Mouse (Mus musculus) cortical plate, adult 2 months (tissue): Measurements from ENCODE around the gene Ncdn. TPM values are rescaled to one million over a fixed set of nuclear protein-coding genes. Genes with fewer than 3 reads are reported as not detected.

Experiments
- H3K27ac ChIP-seq: fragments of 200-500 bp; 2 replicates; pipeline ENCODE4 v1.5.1; 2012; ENCODE audit warnings: low read length, control low read depth, inconsistent platforms; ENCODE audit not compliant: insufficient read depth
- H3K4me1 ChIP-seq: fragments of 200-500 bp; 2 replicates; pipeline ENCODE4 v1.6.1; 2011; ENCODE audit warnings: low read length; ENCODE audit not compliant: control insufficient read depth, insufficient read depth
- H3K4me3 ChIP-seq: fragments of 200-500 bp; 2 replicates; pipeline ENCODE4 v1.5.1; 2011; ENCODE audit warnings: mild to moderate bottlenecking, low read length, control low read depth; ENCODE audit not compliant: insufficient read depth
- CTCF ChIP-seq: fragments of 200-500 bp; IDR thresholded peaks from 2 replicates; pipeline ENCODE4 v1.5.1; 2011; ENCODE audit warnings: mild to moderate bottlenecking, control low read depth, low read length; ENCODE audit not compliant: insufficient read depth; ENCODE audit errors: extremely low read depth
- POLR2A ChIP-seq: fragments of 200-500 bp; IDR thresholded peaks from 2 replicates; pipeline ENCODE4 v1.6.1; 2011; ENCODE audit warnings: mild to moderate bottlenecking, low read length, control low read depth; ENCODE audit not compliant: insufficient read depth; ENCODE audit errors: extremely low read depth
- polyA plus RNA-seq: library from polyadenylated mRNA; depleted of rRNA; stranded (reverse); fragments of >200 nt; gene quantifications from 2 replicates; pipeline ENCODE4 v1.2.3, GENCODE M21; 2012; rRNA removed

Gene Ncdn
- polyA plus RNA-seq, 1 experiment, result 896 TPM

DNA sequence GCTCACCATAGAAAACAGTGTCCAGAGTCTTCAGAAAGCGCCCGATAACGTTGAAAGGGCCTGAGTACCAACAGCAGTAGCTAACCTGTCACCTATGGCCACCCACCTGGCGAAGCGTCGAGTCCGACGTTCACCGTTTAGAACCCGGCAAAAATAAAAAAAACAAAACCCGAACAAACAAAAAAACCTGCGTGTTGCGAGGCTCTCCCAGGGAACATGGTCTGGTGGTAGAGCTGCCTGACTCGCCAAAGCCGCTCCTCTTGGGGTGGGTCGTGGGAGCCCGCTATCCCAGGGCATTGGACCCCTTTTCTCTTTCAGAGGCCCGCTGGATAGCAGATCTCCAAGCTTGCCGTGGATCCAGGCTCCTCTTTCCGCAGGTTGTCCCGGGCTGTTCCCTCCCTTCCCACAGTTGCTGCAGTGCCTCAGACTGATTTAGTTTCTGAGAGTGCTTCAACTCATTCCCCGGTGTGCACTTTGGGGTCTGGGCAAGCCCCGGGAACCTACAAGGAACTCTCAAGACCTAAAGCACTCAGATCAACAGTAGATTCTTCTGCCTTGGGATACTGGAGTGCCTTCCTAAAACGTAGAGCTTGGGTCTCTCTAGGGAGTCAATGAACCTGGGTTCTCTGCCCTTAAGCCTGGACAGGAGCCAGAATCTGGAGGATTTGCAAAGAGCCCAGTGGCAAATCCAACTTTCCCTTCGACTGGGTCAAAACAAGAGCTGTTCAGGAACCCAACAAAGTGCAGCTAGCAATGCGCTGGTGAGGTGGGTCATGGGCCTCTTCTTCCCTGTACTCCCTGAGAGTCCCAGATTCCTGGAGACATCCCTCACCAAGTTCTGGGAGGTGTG, 20.5 kb downstream of the Ncdn start:
- Histone ChIP-seq H3K27ac (no peak overlapping the region), H3K4me3 (no peak overlapping the region), H3K4me1 (no peaks in the 10 kb centered on the region)
- TF ChIP-seq CTCF (no peak), POLR2A (no peak)

DNA sequence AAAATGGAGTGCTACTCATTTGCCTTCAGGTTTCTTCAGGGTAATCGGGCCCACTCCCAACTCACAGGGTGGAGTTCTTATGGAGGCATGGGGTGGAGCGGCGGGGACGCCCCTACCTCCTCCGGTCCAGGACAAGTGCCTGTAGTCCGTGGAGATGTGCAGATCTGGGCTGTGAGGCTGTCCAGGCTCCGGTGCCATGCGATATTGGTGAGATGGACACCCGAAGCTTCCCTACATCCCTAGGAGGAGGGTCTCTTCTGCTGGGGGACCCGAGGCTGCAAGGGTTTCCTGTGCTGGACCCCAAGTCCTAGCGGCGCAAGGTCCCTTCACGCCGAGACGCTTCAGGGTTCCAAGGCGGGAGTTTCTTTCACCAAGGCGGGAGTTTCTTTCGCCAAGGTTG, 21.1 kb downstream of the Ncdn start:
- no peak overlapping the region for H3K27ac ChIP-seq
- H3K4me3 ChIP-seq, result no peak overlapping the region
- TF ChIP-seq POLR2A (no peak), CTCF (no peak)
- H3K4me1 ChIP-seq, result no peaks in the 10 kb centered on the region

GRCm38 (mm10) chr4:126707439-126707826, 45.8 kb downstream of the Ncdn start:
- Histone ChIP-seq H3K27ac (no peak overlapping the region), H3K4me1 (no peaks in the 10 kb centered on the region), H3K4me3 (no peak overlapping the region)
- TF ChIP-seq CTCF, result no peak

DNA sequence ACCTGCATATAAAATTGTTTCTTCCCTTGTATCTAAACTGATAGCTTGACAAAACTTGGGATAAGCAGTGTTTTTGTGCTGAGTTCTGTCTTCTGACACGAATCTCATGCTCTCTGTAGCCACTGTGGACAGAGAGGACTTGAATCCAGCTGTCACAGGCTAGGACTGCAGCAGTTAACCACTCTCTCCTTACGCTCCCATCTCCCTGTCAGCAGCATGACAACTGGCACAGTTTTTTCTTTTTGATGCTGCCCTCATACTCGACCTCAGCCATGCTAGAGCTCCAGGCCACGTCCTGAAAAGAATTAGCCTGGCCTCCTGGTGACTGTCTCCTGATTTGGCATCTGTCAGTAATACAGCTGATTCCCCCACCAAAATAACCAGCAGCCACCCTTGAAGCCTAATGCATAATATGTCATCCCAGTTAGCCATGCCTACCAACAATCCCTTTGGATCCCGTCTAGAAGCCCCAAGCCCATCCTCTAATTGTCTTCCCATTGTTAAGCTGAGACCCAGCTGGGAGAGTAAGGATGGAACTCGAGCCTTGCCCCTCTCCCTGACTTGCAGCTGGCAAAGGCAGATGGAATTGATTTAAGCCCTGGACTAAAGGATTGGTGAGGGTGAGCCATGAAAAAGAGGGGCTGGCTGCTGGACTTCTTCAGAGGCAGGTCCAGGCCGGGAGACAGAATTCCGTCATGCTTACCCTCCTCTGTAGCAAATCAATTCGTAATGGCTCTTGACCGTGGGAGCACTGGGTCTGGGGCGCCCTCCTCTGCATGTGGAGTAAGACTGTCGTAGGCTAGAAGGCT, 46.4 kb downstream of the Ncdn start:
- no peak overlapping the region for H3K27ac ChIP-seq
- TF ChIP-seq POLR2A (no peak), CTCF (no peak)

DNA sequence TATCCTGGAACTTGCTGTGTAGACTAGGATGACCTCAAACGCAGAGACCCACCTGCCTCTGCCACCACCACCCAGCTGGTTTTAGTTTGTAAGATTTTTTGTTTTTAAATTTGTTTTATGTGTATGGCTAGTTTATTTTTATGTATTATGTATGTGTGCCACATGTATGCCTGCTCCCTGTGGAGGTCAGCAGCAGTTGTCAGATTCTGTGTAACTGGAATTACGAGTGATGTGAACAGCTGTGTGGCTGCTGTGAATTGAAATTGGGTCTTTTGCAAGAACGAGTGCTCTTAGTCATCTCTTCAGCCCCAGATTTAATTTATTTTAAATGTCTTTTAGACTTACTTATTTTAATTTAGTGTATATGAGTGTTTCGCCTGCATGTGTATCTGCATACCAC, 56.3 kb downstream of the Ncdn start:
- no peak for TF ChIP-seq POLR2A
- no peak for TF ChIP-seq CTCF
- no peak overlapping the region for H3K27ac ChIP-seq
- no peaks in the 10 kb centered on the region for H3K4me1 ChIP-seq
- H3K4me3 ChIP-seq, result no peak overlapping the region

More for the DNA sequence above, 46.4 kb downstream of the Ncdn start:
- Histone ChIP-seq H3K4me3 (no peak overlapping the region), H3K4me1 (no peaks in the 10 kb centered on the region)

Other genes with a start within 250 kb of the Ncdn start
- 5.6 and 6.5 TPM in 2 replicates for gene Ago4, start 220.0 kb downstream of the Ncdn start, polyA plus RNA-seq
- 0.62 and 0.77 TPM in 2 replicates for gene Clspn, start 196.5 kb downstream of the Ncdn start, polyA plus RNA-seq
- 63.3 and 63.5 TPM in 2 replicates for gene 5730409E04Rik, start 143.6 kb downstream of the Ncdn start, polyA plus RNA-seq
- gene Psmb2, start 75.8 kb downstream of the Ncdn start, polyA plus RNA-seq, result 154 and 166 TPM in 2 replicates
- gene Tfap2e, start 17.2 kb downstream of the Ncdn start, polyA plus RNA-seq, result not detected in 2 replicates
- gene AU040320, start 106 bp upstream of the Ncdn start, polyA plus RNA-seq, result 43.0 and 43.6 TPM in 2 replicates
- gene Zmym4, start 214.7 kb upstream of the Ncdn start, polyA plus RNA-seq, result 22.2 and 22.4 TPM in 2 replicates